Mouse (Mus musculus): ENCODE results near the gene Wdr77. TPM values are rescaled to one million over a fixed set of nuclear protein-coding genes. Genes with fewer than 3 reads are reported as not detected.

Gene Wdr77
- polyA plus RNA-seq, 1 experiment from 2014 or later, result 117 TPM

DNA sequence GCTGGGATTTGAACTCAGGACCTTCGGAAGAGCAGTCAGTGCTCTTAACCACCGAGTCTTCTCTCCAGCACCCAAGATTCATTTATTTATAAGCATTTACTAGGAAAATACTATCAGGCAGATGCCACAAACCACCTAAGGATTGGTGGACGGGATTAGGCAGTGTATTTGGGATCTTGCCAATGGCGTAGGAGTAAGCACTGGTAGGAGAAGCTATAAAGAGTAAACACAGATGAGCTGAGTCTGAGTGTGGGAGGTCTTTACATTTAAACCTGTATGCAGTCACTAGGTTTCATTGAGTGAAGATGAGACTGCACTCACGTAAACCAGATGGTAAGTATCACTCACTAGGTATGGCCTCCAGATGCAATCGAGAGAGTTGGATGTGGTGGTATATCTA, 25.2 kb upstream of the Wdr77 start:
- peaks cover 6% of the 10 kb centered on the region for H3K4me1 ChIP-seq (replicated peaks; ENCODE audit: control insufficient read depth, insufficient read depth, low read length)
- no peak overlapping the region for H3K9ac ChIP-seq (ENCODE audit: low read length)
- no peak for ATAC-seq (ENCODE audit: low read depth)
- H3K4me2 ChIP-seq (ENCODE audit: low read depth, low read length), result no peak overlapping the region
- no peaks in the 10 kb centered on the region for H3K9me3 ChIP-seq (ENCODE audit: control insufficient read depth, low read length)
- WGBS, result 88% methylated on average over 6 of the region's 6 CpGs
- H3K27me3 ChIP-seq (ENCODE audit: control insufficient read depth, insufficient read depth, low read depth, low read length), result no peaks in the 10 kb centered on the region
- no peak overlapping the region for H3K27ac ChIP-seq (ENCODE audit: low read length)
- no peaks in the 10 kb centered on the region; the same call in 1 of the 2 replicates for H3K36me3 ChIP-seq (ENCODE audit: control insufficient read depth, insufficient read depth, low read length)
- H3K4me3 ChIP-seq (ENCODE audit: low read length), result no peak overlapping the region

DNA sequence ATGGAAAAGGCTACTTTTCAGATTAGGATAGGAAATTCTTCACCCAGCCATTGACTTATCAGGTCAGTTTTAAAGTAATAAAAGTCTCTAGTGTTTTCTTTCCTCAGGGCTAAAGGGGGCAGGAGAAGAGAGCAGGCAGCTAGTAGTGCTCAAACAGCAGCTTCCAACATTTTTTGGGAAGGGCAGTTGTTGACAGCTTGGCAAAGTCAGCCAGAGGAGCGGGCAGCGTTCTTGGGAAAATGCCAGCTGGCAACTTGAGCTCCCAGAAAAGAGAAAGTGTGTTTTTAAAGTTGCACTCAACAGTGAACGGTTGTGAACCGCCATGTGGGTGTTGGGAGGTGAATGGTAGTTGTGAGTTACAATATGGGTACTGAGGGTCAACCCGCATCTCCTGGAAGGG, 24.1 kb upstream of the Wdr77 start:
- H3K4me3 ChIP-seq (ENCODE audit: low read length), result no peak overlapping the region
- peak; percentile 60; the same call in 1 of the 2 replicates for ATAC-seq (ENCODE audit: low read depth)
- no peaks in the 10 kb centered on the region; the same call in 1 of the 2 replicates for H3K36me3 ChIP-seq (ENCODE audit: control insufficient read depth, insufficient read depth, low read length)
- no peak overlapping the region for H3K9ac ChIP-seq (ENCODE audit: low read length)
- H3K4me1 ChIP-seq (replicated peaks; ENCODE audit: control insufficient read depth, insufficient read depth, low read length), result peaks cover 6% of the 10 kb centered on the region
- H3K4me2 ChIP-seq (ENCODE audit: low read depth, low read length), result no peak overlapping the region
- no peaks in the 10 kb centered on the region for H3K27me3 ChIP-seq (ENCODE audit: control insufficient read depth, insufficient read depth, low read depth, low read length)
- H3K27ac ChIP-seq (ENCODE audit: low read length), result peak overlapping the region; percentile 21
- 41% methylated on average over 5 of the region's 5 CpGs for WGBS
- no peaks in the 10 kb centered on the region for H3K9me3 ChIP-seq (ENCODE audit: control insufficient read depth, low read length)

DNA sequence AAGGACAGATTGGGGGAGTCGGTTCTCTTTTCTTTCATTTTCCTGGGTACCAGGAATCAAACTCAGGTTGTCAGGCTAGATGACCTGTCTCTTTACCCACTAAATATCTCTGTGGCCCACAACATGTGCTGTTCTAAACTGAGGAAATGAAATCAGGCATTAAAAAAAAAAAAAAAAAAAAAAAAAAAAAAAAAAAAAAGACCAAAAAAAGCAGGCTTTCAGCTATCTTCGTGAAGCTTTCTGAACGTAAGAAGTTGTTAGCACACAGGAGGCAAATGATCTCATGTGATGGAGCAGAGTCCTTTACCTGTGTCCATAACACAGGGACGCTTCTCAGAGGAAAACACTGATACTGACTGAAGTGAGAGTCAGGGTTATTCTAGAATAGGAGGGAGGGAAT, 23.1 kb upstream of the Wdr77 start:
- no peak overlapping the region for H3K4me2 ChIP-seq (ENCODE audit: low read depth, low read length)
- H3K9ac ChIP-seq (ENCODE audit: low read length), result no peak overlapping the region
- no peaks in the 10 kb centered on the region for H3K9me3 ChIP-seq (ENCODE audit: control insufficient read depth, low read length)
- WGBS, result 78% methylated on average over 4 of the region's 4 CpGs
- no peaks in the 10 kb centered on the region for H3K27me3 ChIP-seq (ENCODE audit: control insufficient read depth, insufficient read depth, low read depth, low read length)
- no peak for ATAC-seq (ENCODE audit: low read depth)
- no peak overlapping the region for H3K4me3 ChIP-seq (ENCODE audit: low read length)
- H3K27ac ChIP-seq (ENCODE audit: low read length), result no peak overlapping the region
- H3K4me1 ChIP-seq (replicated peaks; ENCODE audit: control insufficient read depth, insufficient read depth, low read length), result peaks cover 6% of the 10 kb centered on the region
- H3K36me3 ChIP-seq (ENCODE audit: control insufficient read depth, insufficient read depth, low read length), result peaks cover 5% of the 10 kb centered on the region

DNA sequence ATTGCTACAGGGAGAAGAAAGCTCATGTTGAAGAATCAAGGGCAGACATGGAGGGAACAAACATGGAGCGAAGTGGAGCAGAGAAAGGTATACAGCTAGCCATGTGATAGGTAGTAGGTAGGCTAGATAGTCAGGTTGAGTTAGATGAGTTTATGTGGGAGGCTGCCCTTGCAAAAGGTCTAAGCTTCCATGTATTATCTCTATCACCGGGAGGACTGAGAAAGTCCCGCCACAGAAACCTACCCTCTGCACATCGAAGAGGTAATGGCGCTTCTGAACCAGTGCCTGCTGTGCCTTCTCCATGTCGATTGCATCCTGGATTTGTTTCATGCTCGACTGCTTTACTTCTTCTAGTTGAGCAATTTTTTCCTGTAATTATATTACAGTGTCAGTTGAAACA, 7.8 kb upstream of the Wdr77 start:
- Histone ChIP-seq H3K4me1 (replicated peaks; ENCODE audit: control insufficient read depth, insufficient read depth, low read length) (no peaks in the 10 kb centered on the region), H3K4me2 (ENCODE audit: low read depth, low read length) (no peak overlapping the region), H3K27me3 (ENCODE audit: control insufficient read depth, insufficient read depth, low read depth, low read length) (no peaks in the 10 kb centered on the region), H3K9ac (ENCODE audit: low read length) (no peak overlapping the region), H3K27ac (ENCODE audit: low read length) (no peak overlapping the region), H3K9me3 (ENCODE audit: control insufficient read depth, low read length) (no peaks in the 10 kb centered on the region), H3K36me3 (ENCODE audit: control insufficient read depth, insufficient read depth, low read length) (peaks cover 46% of the 10 kb centered on the region), H3K4me3 (ENCODE audit: low read length) (no peak overlapping the region)
- WGBS, result 93% methylated on average over 7 of the region's 7 CpGs
- no peak for ATAC-seq (ENCODE audit: low read depth)

DNA sequence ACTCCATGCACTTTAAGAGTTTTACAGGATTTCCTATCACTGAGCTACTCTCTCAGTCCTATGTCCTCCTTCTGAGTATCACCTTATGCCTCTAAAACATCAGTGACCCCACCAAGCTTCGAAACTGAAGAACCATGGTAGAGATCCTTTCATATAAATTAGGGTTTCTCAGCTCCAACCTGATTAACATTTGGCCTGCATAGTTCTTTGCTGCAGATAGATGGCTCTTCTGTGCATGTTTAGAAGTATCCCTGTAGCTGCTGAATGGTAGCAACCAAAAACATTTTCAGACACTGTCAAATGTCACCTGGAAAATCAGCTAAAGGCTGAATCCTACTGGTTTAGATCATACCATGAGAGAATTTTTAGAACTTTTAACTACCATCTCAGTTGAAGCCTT, 1.9 kb upstream of the Wdr77 start:
- WGBS, result 95% methylated on average over 1 of the region's 1 CpGs
- no peaks in the 10 kb centered on the region for H3K9me3 ChIP-seq (ENCODE audit: control insufficient read depth, low read length)
- peaks cover 18% of the 10 kb centered on the region for H3K4me1 ChIP-seq (replicated peaks; ENCODE audit: control insufficient read depth, insufficient read depth, low read length)
- no peaks in the 10 kb centered on the region for H3K27me3 ChIP-seq (ENCODE audit: control insufficient read depth, insufficient read depth, low read depth, low read length)
- peaks cover 13% of the 10 kb centered on the region for H3K36me3 ChIP-seq (ENCODE audit: control insufficient read depth, insufficient read depth, low read length)
- ATAC-seq (ENCODE audit: low read depth), result no peak
- no peak overlapping the region for H3K4me2 ChIP-seq (ENCODE audit: low read depth, low read length)
- no peak overlapping the region for H3K27ac ChIP-seq (ENCODE audit: low read length)
- H3K9ac ChIP-seq (ENCODE audit: low read length), result no peak overlapping the region
- H3K4me3 ChIP-seq (ENCODE audit: low read length), result no peak overlapping the region

DNA sequence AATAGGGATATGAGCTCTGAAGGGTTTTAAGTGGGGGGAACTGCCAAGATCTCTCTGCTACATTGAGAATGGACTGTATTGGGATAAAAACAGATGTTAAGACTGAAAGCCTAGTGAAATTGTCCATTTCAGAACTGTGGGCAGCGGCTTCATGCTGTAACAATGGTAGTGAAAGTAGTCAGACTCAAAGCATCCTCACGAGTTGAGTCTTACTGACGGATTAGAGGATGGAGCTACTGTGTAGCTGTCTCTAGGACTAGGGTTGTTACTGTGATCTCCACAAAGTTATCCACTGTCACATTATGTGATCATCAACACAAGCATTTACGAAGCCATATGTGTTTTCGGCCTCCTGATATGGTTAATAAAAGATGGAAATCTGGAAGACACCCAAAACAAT, 965 bp upstream of the Wdr77 start:
- no peak for ATAC-seq (ENCODE audit: low read depth)
- 32% methylated on average over 5 of the region's 5 CpGs for WGBS
- Histone ChIP-seq H3K4me3 (ENCODE audit: low read length) (peak overlapping the region; percentile 80), H3K9ac (ENCODE audit: low read length) (peak overlapping the region; percentile 97), H3K27me3 (ENCODE audit: control insufficient read depth, insufficient read depth, low read depth, low read length) (no peaks in the 10 kb centered on the region), H3K4me2 (ENCODE audit: low read depth, low read length) (peak overlapping the region; percentile 79), H3K4me1 (replicated peaks; ENCODE audit: control insufficient read depth, insufficient read depth, low read length) (peaks cover 18% of the 10 kb centered on the region), H3K27ac (ENCODE audit: low read length) (no peak overlapping the region), H3K36me3 (ENCODE audit: control insufficient read depth, insufficient read depth, low read length) (peaks cover 10% of the 10 kb centered on the region; the same call in 1 of the 2 replicates), H3K9me3 (ENCODE audit: control insufficient read depth, low read length) (no peaks in the 10 kb centered on the region)

DNA sequence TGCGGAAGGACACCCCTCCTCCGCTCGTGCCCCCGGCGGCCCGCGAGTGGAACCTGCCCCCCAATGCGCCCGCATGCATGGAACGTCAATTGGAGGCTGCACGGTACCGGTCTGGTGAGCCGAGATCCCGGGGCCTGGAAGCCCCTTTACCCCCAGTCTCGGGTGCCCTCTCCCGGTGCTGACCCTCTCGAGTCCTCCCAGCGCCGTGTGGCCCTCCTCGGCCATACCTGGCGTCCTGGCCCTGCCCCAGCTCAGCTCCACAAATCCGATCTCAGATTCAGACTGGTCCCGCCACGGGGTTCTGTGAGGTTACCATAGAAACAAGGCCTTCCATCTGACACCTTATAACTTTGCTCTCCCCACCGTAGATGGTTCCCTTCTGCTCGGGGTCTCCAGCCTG, 416 bp downstream of the Wdr77 start:
- H3K9ac ChIP-seq (ENCODE audit: low read length), result peak overlapping the region; percentile 83
- peak overlapping the region; percentile 83 for H3K4me2 ChIP-seq (ENCODE audit: low read depth, low read length)
- H3K9me3 ChIP-seq (ENCODE audit: control insufficient read depth, low read length), result no peaks in the 10 kb centered on the region
- peak overlapping the region; percentile 80 for H3K4me3 ChIP-seq (ENCODE audit: low read length)
- WGBS, result 1% methylated on average over 26 of the region's 26 CpGs
- H3K4me1 ChIP-seq (replicated peaks; ENCODE audit: control insufficient read depth, insufficient read depth, low read length), result peaks cover 18% of the 10 kb centered on the region
- peak overlapping the region; percentile 26; the same call in 1 of the 2 replicates for H3K27ac ChIP-seq (ENCODE audit: low read length)
- peaks cover 14% of the 10 kb centered on the region for H3K36me3 ChIP-seq (ENCODE audit: control insufficient read depth, insufficient read depth, low read length)
- H3K27me3 ChIP-seq (ENCODE audit: control insufficient read depth, insufficient read depth, low read depth, low read length), result no peaks in the 10 kb centered on the region
- ATAC-seq (ENCODE audit: low read depth), result peak; percentile 61

DNA sequence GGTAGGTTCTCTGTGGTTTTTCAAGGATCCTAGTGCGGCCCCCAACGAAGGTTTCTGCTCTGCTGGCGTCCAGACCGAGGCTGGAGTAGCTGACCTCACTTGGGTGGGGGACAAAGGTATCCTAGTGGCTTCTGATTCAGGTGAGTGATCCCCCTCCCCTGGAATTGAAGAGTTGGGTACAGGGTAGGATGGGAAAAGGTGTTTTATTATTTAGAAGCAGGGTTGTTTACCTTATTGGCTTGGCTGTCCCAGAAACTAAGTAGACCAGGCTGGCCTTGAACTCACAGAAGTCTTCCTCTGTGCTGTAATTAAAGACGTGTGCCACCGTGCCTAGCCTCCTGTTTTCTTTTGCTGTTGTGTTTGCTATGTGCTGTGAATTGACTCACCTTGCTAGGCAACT, 830 bp downstream of the Wdr77 start, which contains the start of gene Atp5f1:
Atp5f1 (minus strand) TSS at position 101 of the 400 bp plus-strand sequence.
- Histone ChIP-seq H3K9ac (ENCODE audit: low read length) (peak within 1 kb of the TSS; percentile 97), H3K9me3 (ENCODE audit: control insufficient read depth, low read length) (no peaks in the 10 kb centered on the region), H3K4me2 (ENCODE audit: low read depth, low read length) (peak within 1 kb of the TSS; percentile 83), H3K27me3 (ENCODE audit: control insufficient read depth, insufficient read depth, low read depth, low read length) (no peaks in the 10 kb centered on the region), H3K36me3 (ENCODE audit: control insufficient read depth, insufficient read depth, low read length) (peaks cover 18% of the 10 kb centered on the region), H3K4me3 (ENCODE audit: low read length) (peak within 1 kb of the TSS; percentile 80), H3K4me1 (replicated peaks; ENCODE audit: control insufficient read depth, insufficient read depth, low read length) (peaks cover 18% of the 10 kb centered on the region), H3K27ac (ENCODE audit: low read length) (peak within 1 kb of the TSS; percentile 87)
- 3% methylated on average over 6 of the region's 6 CpGs for WGBS
- no peak for ATAC-seq (ENCODE audit: low read depth)

DNA sequence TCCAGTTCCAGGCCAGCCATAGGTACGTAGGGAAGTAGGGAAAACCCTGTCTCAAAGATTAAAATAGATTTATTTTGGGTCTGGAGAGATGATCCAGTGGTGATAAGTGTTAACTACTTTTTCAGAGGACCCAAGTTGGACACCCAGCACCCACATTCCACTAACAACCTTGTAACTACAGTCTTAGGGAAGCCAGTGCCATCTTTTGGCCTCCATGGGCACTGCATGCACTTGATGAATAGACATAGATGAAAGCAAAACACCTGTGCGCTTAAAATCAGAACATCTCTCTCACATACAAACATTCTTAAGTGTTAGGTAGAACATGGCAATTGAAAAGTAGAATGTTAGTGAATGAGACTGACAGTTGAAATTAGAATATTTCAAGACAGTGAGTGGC, 1.5 kb downstream of the Wdr77 start:
- WGBS, result 90% methylated on average over 2 of the region's 2 CpGs
- Histone ChIP-seq H3K4me1 (replicated peaks; ENCODE audit: control insufficient read depth, insufficient read depth, low read length) (peaks cover 18% of the 10 kb centered on the region), H3K27me3 (ENCODE audit: control insufficient read depth, insufficient read depth, low read depth, low read length) (no peaks in the 10 kb centered on the region), H3K4me2 (ENCODE audit: low read depth, low read length) (peak overlapping the region; percentile 83; the same call in 1 of the 2 replicates), H3K36me3 (ENCODE audit: control insufficient read depth, insufficient read depth, low read length) (peaks cover 21% of the 10 kb centered on the region), H3K4me3 (ENCODE audit: low read length) (no peak overlapping the region), H3K27ac (ENCODE audit: low read length) (no peak overlapping the region), H3K9me3 (ENCODE audit: control insufficient read depth, low read length) (no peaks in the 10 kb centered on the region), H3K9ac (ENCODE audit: low read length) (no peak overlapping the region)
- ATAC-seq (ENCODE audit: low read depth), result no peak
